10 mouse cellular contexts compared by ENCODE assay signal in genomic region chr11:58021095-58021494, GRCm38 (mm10). TPM values are rescaled to one million over a fixed set of nuclear protein-coding genes. Genes with fewer than 3 reads are reported as not detected.
DNase-seq lines count a peak whose midpoint lies in the region; ATAC-seq and TF ChIP-seq lines count a peak whose summit lies in the region.
"Had no signal": no experiment of that assay in that cellular context is flagged by ENCODE, and none has a peak within 500 bp of the region (broad histone marks: within the 10 kb centered on the region; RNA-seq: fewer than 3 reads in every experiment).

No protein-coding gene starts in this region.

- H3ac ChIP-seq in myocyte (ENCODE audit: control insufficient read depth, insufficient read length): no peak overlapping the region

- peaks cover 99% of the 10 kb centered on the region for H3K79me2 ChIP-seq in myocyte (ENCODE audit: control insufficient read depth, insufficient read depth)

- H3K4me3 ChIP-seq in limb, embryonic 12.5 days (replicated peaks): no peak overlapping the region
- no peak overlapping the region for H3K4me3 ChIP-seq in limb, embryonic 10.5 days
- H3K4me3 ChIP-seq in myocyte: no peak overlapping the region
- H3K4me3 ChIP-seq: embryonic facial prominence, embryonic 13.5 days had no signal

- no peaks in the 10 kb centered on the region for H3K27me3 ChIP-seq in limb, embryonic 12.5 days
- no peaks in the 10 kb centered on the region for H3K27me3 ChIP-seq in limb, embryonic 10.5 days (ENCODE audit: low read depth, poor library complexity, severe bottlenecking)
- no peaks in the 10 kb centered on the region for H3K27me3 ChIP-seq in myocyte (ENCODE audit: control insufficient read depth, insufficient read depth, insufficient read length)
- H3K27me3 ChIP-seq: embryonic facial prominence, embryonic 13.5 days had no signal

- H3K9ac ChIP-seq in limb, embryonic 12.5 days (replicated peaks): no peak overlapping the region
- H3K9ac ChIP-seq: embryonic facial prominence, embryonic 13.5 days had no signal

- no peak for TF ChIP-seq POLR2A in myocyte (IDR thresholded peaks at IDR 0.05; ENCODE audit: insufficient read length, low read depth)

- H3K36me3 ChIP-seq in limb, embryonic 12.5 days: no peaks in the 10 kb centered on the region
- H3K36me3 ChIP-seq in limb, embryonic 10.5 days: peaks cover 6% of the 10 kb centered on the region; the same call in 1 of the 2 replicates
- no peaks in the 10 kb centered on the region for H3K36me3 ChIP-seq in myocyte (ENCODE audit: control insufficient read depth, insufficient read depth)
- H3K36me3 ChIP-seq: embryonic facial prominence, embryonic 13.5 days had no signal

- WGBS in limb, embryonic 12.5 days: 62% methylated on average over 1 of the region's 1 CpGs
- WGBS in limb, embryonic 10.5 days: 72% methylated on average over 1 of the region's 1 CpGs

- H3K4me1 ChIP-seq in limb, embryonic 12.5 days (replicated peaks): peaks cover 39% of the 10 kb centered on the region
- H3K4me1 ChIP-seq in limb, embryonic 10.5 days: peaks cover 20% of the 10 kb centered on the region

- H3K4me2 ChIP-seq in limb, embryonic 12.5 days: no peak overlapping the region
- H3K4me2 ChIP-seq in myocyte (ENCODE audit: low read depth): peak overlapping the region; percentile 15
- H3K4me2 ChIP-seq: embryonic facial prominence, embryonic 13.5 days had no signal

- no peak for ATAC-seq in limb, embryonic 12.5 days (ENCODE audit: insufficient number of reproducible peaks, insufficient read depth, low FRiP score, low TSS enrichment, low read depth)

- no peaks in the 10 kb centered on the region for H3K9me3 ChIP-seq in limb, embryonic 12.5 days
- H3K9me3 ChIP-seq in limb, embryonic 10.5 days (replicated peaks): no peaks in the 10 kb centered on the region
- H3K9me3 ChIP-seq: embryonic facial prominence, embryonic 13.5 days had no signal

- intact Hi-C loops in heart, postnatal 10 days (cut with DNase I): no loop called here

- H3K27ac ChIP-seq in limb, embryonic 12.5 days: 0 out of 2 replicates have a peak overlapping the region, but pooled peaks have one; percentile 53
- H3K27ac ChIP-seq in limb, embryonic 10.5 days: no peak overlapping the region
- H3K27ac ChIP-seq: embryonic facial prominence, embryonic 13.5 days had no signal

- DNase-seq in limb, embryonic 10.5 days (ENCODE audit: low spot score): no peak
- DNase-seq in brain, adult 2 months (ENCODE audit: low read depth, low spot score): peak; percentile 36
- peak; percentile 36 to 37 for DNase-seq in heart, postnatal 10 days
- DNase-seq in thymus, postnatal 25 days: no peak
- DNase-seq in Muller cell, postnatal 12 days (ENCODE audit: inconsistent ontology term): no peak
- DNase-seq: kidney, adult 9 months; right cerebral cortex, postnatal 25 days had no signal

TF ChIP-seq in myocyte, 11 proteins besides CTCF, POLR2A, EP300 and RAD21:
- TF ChIP-seq USF1 (IDR thresholded peaks at IDR 0.05; ENCODE audit: low read depth) (no peak), REST (IDR thresholded peaks at IDR 0.05; ENCODE audit: insufficient read depth, insufficient read length) (no peak), MAX (IDR thresholded peaks at IDR 0.05; ENCODE audit: low read depth) (no peak), TCF12 (IDR thresholded peaks at IDR 0.05; ENCODE audit: insufficient read depth, poor library complexity, severe bottlenecking) (no peak), TCF3 (IDR thresholded peaks at IDR 0.05; ENCODE audit: insufficient read length, low read depth) (no peak), CEBPB (IDR thresholded peaks at IDR 0.05; ENCODE audit: insufficient read depth, poor library complexity, severe bottlenecking) (no peak), MYOD1 (IDR thresholded peaks at IDR 0.05; ENCODE audit: control insufficient read depth in 1 of 3, insufficient read length in 2 of 3, low read depth in 2 of 3) (no peak), MYOG (IDR thresholded peaks at IDR 0.05; ENCODE audit: control insufficient read depth in 1 of 3, insufficient read depth in 1 of 3, insufficient read length in 2 of 3, low read depth in 2 of 3) (no peak), POLR2AphosphoS2 (IDR thresholded peaks at IDR 0.05; ENCODE audit: insufficient read length, low read depth) (no peak), SRF (IDR thresholded peaks at IDR 0.05; ENCODE audit: control insufficient read depth, insufficient read length, low read depth) (no peak), E2F4 (IDR thresholded peaks at IDR 0.05; ENCODE audit: insufficient read depth) (no peak)

RNA-seq across cellular contexts. Expression of gene Larp1, which starts 12.2 kb away (rescaled TPM):
- 17.6 and 21.7 TPM in 2 replicates for polyA plus RNA-seq in limb, embryonic 12.5 days (2016; fragmentation: Nextera tagmentation; extraction: Ambion mirVana)
- polyA plus RNA-seq in limb, embryonic 10.5 days (2016; fragmentation: Nextera tagmentation; extraction: Ambion mirVana): 20.0 and 22.6 TPM in 2 replicates
- 10 to 100 TPM; 57.8 to 61.3 TPM for total RNA-seq in heart, postnatal 10 days (2021)
- 67.6 TPM for polyA plus RNA-seq in myocyte (2012; fragmentation: generic; extraction: Trizol)

Comparison
In these comparisons a context has a peak if more than half of its experiments do, and no peak if none do; other contexts are left out.
1. DNase-seq: peak in brain, adult 2 months (single experiment) and heart, postnatal 10 days (2 of 2); none in limb, embryonic 10.5 days (single experiment), thymus, postnatal 25 days (single experiment) and Muller cell, postnatal 12 days (single experiment).